Mouse (Mus musculus): ENCODE data around the gene Ebf4. TPM values are rescaled to one million over a fixed set of nuclear protein-coding genes. Genes with fewer than 3 reads are reported as not detected.
A peak's percentile ranks its signal among the peaks of the same experiment; 100 is the strongest.

The Ebf4 gene
- polyA plus RNA-seq (2012; ENCODE audit: insufficient read depth, insufficient read length, missing spikeins): not detected in 2 replicates

DNA sequence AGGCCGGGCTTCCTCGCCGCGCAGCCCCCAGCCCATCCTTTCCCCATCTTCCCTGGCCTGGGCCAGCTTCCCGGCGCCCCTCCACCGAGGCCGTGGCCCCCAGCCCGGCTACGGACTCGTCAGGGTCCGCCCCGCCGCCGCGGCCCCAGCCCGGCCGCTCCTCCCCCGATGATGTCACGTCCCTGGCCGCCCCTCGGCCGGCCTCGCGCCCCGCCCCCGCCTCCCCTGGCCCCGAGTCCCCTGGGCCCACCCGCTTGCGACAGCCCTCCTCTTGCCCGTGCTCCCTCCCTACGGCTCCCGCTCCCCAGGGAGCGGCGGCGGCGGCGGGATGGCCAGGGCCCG lies at the start of gene Ebf4:
Ebf4 (plus strand) TSS at position 234 of the 342 bp plus-strand sequence.
- peaks cover 3% of the 10 kb centered on the region; the same call in 1 of the 2 replicates for H3K4me1 ChIP-seq (ENCODE audit: control insufficient read depth, insufficient read depth, low read length)
- peak within 1 kb of the TSS; percentile 24; the same call in 1 of the 2 replicates for H3K4me3 ChIP-seq (ENCODE audit: insufficient read depth, low read length)
- no peak within 1 kb of the TSS for H3K27ac ChIP-seq (ENCODE audit: insufficient read depth, low read depth, low read length)
- TF ChIP-seq POLR2A (IDR thresholded peaks at IDR 0.05; ENCODE audit: borderline replicate concordance, low read depth, low read length): no peak

DNA sequence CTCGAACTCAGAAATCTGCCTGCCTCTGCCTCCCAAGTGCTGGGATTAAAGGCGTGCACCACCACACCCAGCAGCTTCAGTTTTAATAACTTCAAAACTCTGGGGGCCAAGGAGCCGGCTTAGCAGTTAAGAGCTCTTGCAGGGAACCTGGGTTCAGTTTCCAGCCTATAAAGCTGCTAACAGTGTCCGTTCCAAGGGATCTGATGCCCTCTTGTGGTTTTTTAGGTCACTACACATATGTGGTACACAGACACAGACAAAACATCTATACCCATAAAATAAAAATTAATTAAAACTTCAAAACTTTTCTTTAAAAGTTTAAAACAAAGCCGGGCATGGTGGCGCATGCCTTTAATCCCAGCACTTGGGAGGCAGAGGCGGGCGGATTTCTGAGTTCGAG lies 48.1 kb upstream of the Ebf4 start:
- TF ChIP-seq CTCF (IDR thresholded peaks at IDR 0.05; ENCODE audit: low read depth, low read length): no peak
- no peak for TF ChIP-seq POLR2A (IDR thresholded peaks at IDR 0.05; ENCODE audit: borderline replicate concordance, low read depth, low read length)
- H3K4me1 ChIP-seq (ENCODE audit: control insufficient read depth, insufficient read depth, low read length): no peaks in the 10 kb centered on the region
- H3K4me3 ChIP-seq (ENCODE audit: insufficient read depth, low read length): no peak overlapping the region
- no peak overlapping the region for H3K27ac ChIP-seq (ENCODE audit: insufficient read depth, low read depth, low read length)

DNA sequence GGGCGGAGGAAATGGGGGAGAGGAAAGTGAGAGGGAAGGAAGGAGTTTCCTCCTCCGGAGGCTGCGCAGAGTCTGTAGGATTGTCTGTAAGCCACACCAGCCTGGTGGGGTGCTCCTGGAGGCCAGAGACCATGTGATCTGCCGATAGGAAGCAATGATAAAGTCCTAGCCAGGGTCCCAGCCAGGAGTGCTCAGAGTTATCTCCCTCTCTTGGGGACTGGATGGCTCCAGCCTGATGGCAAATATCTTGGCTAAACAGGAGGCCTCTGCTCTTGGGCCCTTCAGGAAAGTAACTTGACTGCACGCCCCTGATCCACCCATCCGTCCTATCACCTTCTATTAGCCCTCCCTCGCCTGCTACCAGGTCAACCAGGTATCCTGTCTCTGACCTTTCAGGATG lies 46.7 kb upstream of the Ebf4 start:
- no peak for TF ChIP-seq CTCF (IDR thresholded peaks at IDR 0.05; ENCODE audit: low read depth, low read length)
- TF ChIP-seq POLR2A (IDR thresholded peaks at IDR 0.05; ENCODE audit: borderline replicate concordance, low read depth, low read length): no peak
- no peak overlapping the region for H3K27ac ChIP-seq (ENCODE audit: insufficient read depth, low read depth, low read length)
- H3K4me3 ChIP-seq (ENCODE audit: insufficient read depth, low read length): no peak overlapping the region
- no peaks in the 10 kb centered on the region for H3K4me1 ChIP-seq (ENCODE audit: control insufficient read depth, insufficient read depth, low read length)

DNA sequence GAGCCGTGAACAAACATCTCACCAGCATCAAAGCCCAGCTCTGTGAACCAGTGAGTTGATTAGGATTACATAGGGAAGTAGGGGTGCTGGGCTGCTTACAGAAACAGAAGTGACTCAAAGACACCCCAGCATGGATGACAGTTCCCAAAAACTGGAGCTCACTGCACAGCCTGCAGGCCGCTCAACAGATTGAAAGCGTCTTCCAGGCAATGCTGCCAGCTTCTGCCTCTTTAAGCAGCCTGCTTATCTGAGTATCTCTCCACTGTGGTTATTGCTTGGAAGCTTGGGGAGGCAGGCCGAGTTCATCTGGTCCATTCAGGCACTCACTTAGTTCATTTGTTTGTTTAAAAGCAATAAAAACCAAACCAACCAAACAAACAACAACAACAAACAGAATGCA lies 38.2 kb upstream of the Ebf4 start:
- Histone ChIP-seq H3K27ac (ENCODE audit: insufficient read depth, low read depth, low read length) (no peak overlapping the region), H3K4me1 (ENCODE audit: control insufficient read depth, insufficient read depth, low read length) (no peaks in the 10 kb centered on the region), H3K4me3 (ENCODE audit: insufficient read depth, low read length) (no peak overlapping the region)
- TF ChIP-seq POLR2A (IDR thresholded peaks at IDR 0.05; ENCODE audit: borderline replicate concordance, low read depth, low read length): no peak
- TF ChIP-seq CTCF (IDR thresholded peaks at IDR 0.05; ENCODE audit: low read depth, low read length): no peak

DNA sequence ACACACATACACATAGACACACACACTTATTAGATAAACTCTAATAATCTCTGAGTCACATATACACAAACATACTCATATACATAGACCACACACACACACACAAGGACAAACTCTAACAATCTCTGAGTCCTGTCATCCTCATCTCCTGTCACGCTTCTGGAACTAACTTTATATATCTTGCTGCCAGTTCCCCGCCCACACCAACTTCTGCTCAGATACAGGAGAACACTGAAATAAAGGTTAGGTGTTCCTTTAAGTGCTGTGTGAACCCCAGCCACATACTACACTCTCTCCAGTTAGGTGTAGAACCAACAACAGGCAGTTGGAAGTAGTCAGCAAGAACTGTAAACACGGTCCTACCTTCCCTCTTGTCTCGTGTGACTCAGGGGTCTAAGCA lies 34.1 kb upstream of the Ebf4 start:
- Histone ChIP-seq H3K4me3 (ENCODE audit: insufficient read depth, low read length) (no peak overlapping the region), H3K4me1 (ENCODE audit: control insufficient read depth, insufficient read depth, low read length) (no peaks in the 10 kb centered on the region), H3K27ac (ENCODE audit: insufficient read depth, low read depth, low read length) (no peak overlapping the region)
- TF ChIP-seq CTCF (IDR thresholded peaks at IDR 0.05; ENCODE audit: low read depth, low read length) (no peak), POLR2A (IDR thresholded peaks at IDR 0.05; ENCODE audit: borderline replicate concordance, low read depth, low read length) (no peak)

DNA sequence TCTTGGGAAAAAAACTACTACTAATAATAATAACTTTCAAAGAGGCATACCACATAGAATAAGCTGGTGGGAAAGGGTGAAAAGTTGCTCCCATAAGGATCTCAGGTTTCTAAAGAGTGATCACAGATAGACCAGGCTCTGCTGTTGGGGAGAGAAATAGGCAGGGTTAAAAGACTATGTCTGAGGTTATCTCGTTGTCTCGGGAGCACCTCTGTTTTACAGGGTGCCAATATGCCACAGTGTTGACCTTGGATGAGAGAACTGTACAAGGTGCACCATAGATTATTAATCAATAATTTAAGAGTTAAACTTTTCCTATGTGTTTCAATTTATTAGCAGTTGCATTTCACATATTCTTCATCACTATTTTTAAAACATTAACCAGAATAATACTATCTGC lies 33.1 kb upstream of the Ebf4 start:
- no peak overlapping the region for H3K27ac ChIP-seq (ENCODE audit: insufficient read depth, low read depth, low read length)
- no peaks in the 10 kb centered on the region for H3K4me1 ChIP-seq (ENCODE audit: control insufficient read depth, insufficient read depth, low read length)
- no peak overlapping the region for H3K4me3 ChIP-seq (ENCODE audit: insufficient read depth, low read length)

DNA sequence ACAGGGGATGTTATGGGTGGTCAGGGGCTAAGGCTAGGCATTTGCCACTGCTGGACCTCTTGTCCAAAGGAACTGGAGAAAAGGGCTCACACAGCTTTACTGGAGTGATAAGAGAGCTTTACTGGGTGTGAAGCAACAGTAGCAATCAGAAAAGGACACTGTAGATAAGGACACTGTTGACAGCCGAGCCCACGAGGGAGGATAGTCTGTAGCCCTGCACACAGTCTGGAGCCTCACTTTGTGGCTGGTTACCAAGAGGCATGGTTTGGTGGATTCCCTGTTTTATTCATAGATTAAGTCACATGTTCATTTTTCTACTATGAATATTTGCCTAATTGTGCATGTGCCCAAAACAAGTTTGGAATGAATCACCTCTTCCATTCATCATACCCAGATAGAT lies 32.6 kb upstream of the Ebf4 start:
- H3K4me1 ChIP-seq (ENCODE audit: control insufficient read depth, insufficient read depth, low read length): no peaks in the 10 kb centered on the region

More for the DNA sequence above, 33.1 kb upstream of the Ebf4 start:
- TF ChIP-seq POLR2A (IDR thresholded peaks at IDR 0.05; ENCODE audit: borderline replicate concordance, low read depth, low read length) (no peak), CTCF (IDR thresholded peaks at IDR 0.05; ENCODE audit: low read depth, low read length) (no peak)

DNA sequence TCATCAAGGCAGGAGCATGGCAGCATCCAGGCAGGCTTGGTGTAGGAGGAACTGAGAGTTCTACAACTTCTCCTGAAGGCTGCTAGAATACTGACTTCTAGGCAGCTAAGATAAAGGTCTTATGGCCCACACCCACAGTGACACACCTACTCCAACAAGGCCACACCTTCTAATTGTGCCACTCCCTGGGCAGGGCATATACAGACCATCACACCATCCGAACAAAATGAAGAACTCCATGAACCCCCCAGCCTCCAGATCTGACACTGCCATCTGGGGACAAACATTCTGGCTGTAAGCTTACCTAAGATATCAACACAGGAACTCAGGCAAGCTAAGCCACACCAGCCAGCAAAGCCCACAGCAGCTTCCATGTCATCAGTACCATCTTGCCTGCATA lies 29.4 kb upstream of the Ebf4 start:
- Histone ChIP-seq H3K4me3 (ENCODE audit: insufficient read depth, low read length) (no peak overlapping the region), H3K27ac (ENCODE audit: insufficient read depth, low read depth, low read length) (no peak overlapping the region), H3K4me1 (ENCODE audit: control insufficient read depth, insufficient read depth, low read length) (no peaks in the 10 kb centered on the region)
- TF ChIP-seq CTCF (IDR thresholded peaks at IDR 0.05; ENCODE audit: low read depth, low read length): no peak
- no peak for TF ChIP-seq POLR2A (IDR thresholded peaks at IDR 0.05; ENCODE audit: borderline replicate concordance, low read depth, low read length)

More for the DNA sequence above, 32.6 kb upstream of the Ebf4 start:
- no peak for TF ChIP-seq CTCF (IDR thresholded peaks at IDR 0.05; ENCODE audit: low read depth, low read length)
- TF ChIP-seq POLR2A (IDR thresholded peaks at IDR 0.05; ENCODE audit: borderline replicate concordance, low read depth, low read length): no peak
- Histone ChIP-seq H3K27ac (ENCODE audit: insufficient read depth, low read depth, low read length) (no peak overlapping the region), H3K4me3 (ENCODE audit: insufficient read depth, low read length) (no peak overlapping the region)

DNA sequence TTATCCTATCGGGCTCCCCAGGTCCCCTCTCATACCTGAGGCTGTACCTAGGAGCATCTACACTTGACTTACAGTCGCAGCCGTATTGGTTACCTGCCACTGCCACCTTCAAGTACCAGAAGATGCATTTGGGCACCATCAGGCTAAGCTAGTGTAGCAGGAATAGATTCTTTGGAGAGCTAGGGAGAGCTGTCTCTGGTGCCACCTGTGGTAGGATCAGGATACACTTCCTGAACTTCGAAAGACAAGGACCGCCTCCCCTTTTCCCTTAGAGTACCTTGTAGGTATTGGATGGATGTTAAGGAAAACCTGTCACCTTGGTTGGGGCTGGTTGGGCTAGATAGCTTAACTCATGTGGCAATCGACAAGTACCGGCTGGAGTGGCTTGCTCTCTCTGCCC lies 26.9 kb upstream of the Ebf4 start:
- peaks cover 3% of the 10 kb centered on the region for H3K4me1 ChIP-seq (ENCODE audit: control insufficient read depth, insufficient read depth, low read length)
- TF ChIP-seq POLR2A (IDR thresholded peaks at IDR 0.05; ENCODE audit: borderline replicate concordance, low read depth, low read length) (no peak), CTCF (IDR thresholded peaks at IDR 0.05; ENCODE audit: low read depth, low read length) (no peak)
- no peak overlapping the region for H3K4me3 ChIP-seq (ENCODE audit: insufficient read depth, low read length)
- no peak overlapping the region for H3K27ac ChIP-seq (ENCODE audit: insufficient read depth, low read depth, low read length)

DNA sequence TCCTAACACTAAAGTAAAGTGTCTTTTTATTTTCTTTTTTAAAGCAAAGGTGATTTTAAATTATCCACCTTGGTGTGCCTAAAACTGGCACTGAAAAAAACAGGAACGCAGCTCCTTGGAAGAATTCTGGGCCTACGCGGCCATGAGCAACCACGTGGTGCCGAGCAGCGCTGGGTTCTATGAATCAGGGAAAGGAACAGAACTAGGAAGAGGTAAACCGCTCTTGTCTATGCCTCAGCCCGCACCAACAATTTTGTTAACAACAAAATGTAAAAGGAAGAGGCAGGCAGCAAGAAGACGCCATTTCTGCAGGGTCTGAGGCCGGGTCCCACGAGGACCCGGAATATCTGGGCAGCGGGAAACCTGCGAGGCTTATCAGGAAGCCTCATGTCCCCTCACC lies 21.2 kb upstream of the Ebf4 start:
- Histone ChIP-seq H3K4me1 (ENCODE audit: control insufficient read depth, insufficient read depth, low read length) (peaks cover 16% of the 10 kb centered on the region), H3K27ac (ENCODE audit: insufficient read depth, low read depth, low read length) (peak overlapping the region; percentile 61)
- TF ChIP-seq POLR2A (IDR thresholded peaks at IDR 0.05; ENCODE audit: borderline replicate concordance, low read depth, low read length) (peak; percentile 58; the same call in 1 of the 2 replicates), CTCF (IDR thresholded peaks at IDR 0.05; ENCODE audit: low read depth, low read length) (no peak)

More for the DNA sequence above, 21.2 kb upstream of the Ebf4 start:
- peak overlapping the region; percentile 79 for H3K4me3 ChIP-seq (ENCODE audit: insufficient read depth, low read length)

Measured in bone marrow macrophage, adult 2 months (primary cell).